Mouse (Mus musculus): ENCODE results near the gene Tmem33. TPM values are rescaled to one million over a fixed set of nuclear protein-coding genes. Genes with fewer than 3 reads are reported as not detected.

The Tmem33 gene
- polyA plus RNA-seq, 1 experiment from 2014 or later: 56.1 TPM

GRCm38 (mm10) chr5:67234682-67235081 lies 25.7 kb upstream of the Tmem33 start:
- no peak overlapping the region for H3K27ac ChIP-seq
- no peak overlapping the region for H3K4me3 ChIP-seq (ENCODE audit: inconsistent target)
- no peaks in the 10 kb centered on the region for H3K36me3 ChIP-seq (ENCODE audit: inconsistent target)
- 81% methylated on average over 4 of the region's 4 CpGs for WGBS (ENCODE audit: missing documents)
- H3K79me2 ChIP-seq (ENCODE audit: inconsistent target): no peaks in the 10 kb centered on the region

GRCm38 (mm10) chr5:67235462-67235861 lies 24.9 kb upstream of the Tmem33 start:
- Histone ChIP-seq H3K79me2 (ENCODE audit: inconsistent target) (no peaks in the 10 kb centered on the region), H3K4me3 (ENCODE audit: inconsistent target) (no peak overlapping the region), H3K27ac (no peak overlapping the region), H3K36me3 (ENCODE audit: inconsistent target) (no peaks in the 10 kb centered on the region)
- WGBS (ENCODE audit: missing documents): 74% methylated on average over 2 of the region's 3 CpGs

- no peak overlapping the region for H3K27ac ChIP-seq
- WGBS (ENCODE audit: missing documents): 75% methylated on average over 3 of the region's 3 CpGs
- H3K4me3 ChIP-seq (ENCODE audit: inconsistent target): no peak overlapping the region
Measured at GRCm38 (mm10) chr5:67236601-67237000, 23.8 kb upstream of the Tmem33 start.

GRCm38 (mm10) chr5:67238303-67238702 lies 22.1 kb upstream of the Tmem33 start:
- H3K36me3 ChIP-seq (ENCODE audit: inconsistent target): no peaks in the 10 kb centered on the region
- WGBS (ENCODE audit: missing documents): 0% methylated on average over 1 of the region's 1 CpGs
- H3K79me2 ChIP-seq (ENCODE audit: inconsistent target): no peaks in the 10 kb centered on the region
- no peak overlapping the region for H3K27ac ChIP-seq
- H3K4me3 ChIP-seq (ENCODE audit: inconsistent target): no peak overlapping the region

More at GRCm38 (mm10) chr5:67236601-67237000, 23.8 kb upstream of the Tmem33 start:
- Histone ChIP-seq H3K79me2 (ENCODE audit: inconsistent target) (no peaks in the 10 kb centered on the region), H3K36me3 (ENCODE audit: inconsistent target) (no peaks in the 10 kb centered on the region)

GRCm38 (mm10) chr5:67241713-67242112 lies 18.7 kb upstream of the Tmem33 start:
- no peaks in the 10 kb centered on the region for H3K79me2 ChIP-seq (ENCODE audit: inconsistent target)
- H3K36me3 ChIP-seq (ENCODE audit: inconsistent target): no peaks in the 10 kb centered on the region
- H3K27ac ChIP-seq: no peak overlapping the region
- no peak overlapping the region for H3K4me3 ChIP-seq (ENCODE audit: inconsistent target)
- 79% methylated on average over 6 of the region's 6 CpGs for WGBS (ENCODE audit: missing documents)

- no peak overlapping the region for H3K4me3 ChIP-seq (ENCODE audit: inconsistent target)
- H3K27ac ChIP-seq: no peak overlapping the region
- WGBS (ENCODE audit: missing documents): 86% methylated on average over 5 of the region's 5 CpGs
- no peaks in the 10 kb centered on the region for H3K36me3 ChIP-seq (ENCODE audit: inconsistent target)
- H3K79me2 ChIP-seq (ENCODE audit: inconsistent target): no peaks in the 10 kb centered on the region
Measured at GRCm38 (mm10) chr5:67243231-67243630, 17.1 kb upstream of the Tmem33 start.

GRCm38 (mm10) chr5:67252261-67252660 lies 8.1 kb upstream of the Tmem33 start:
- no peaks in the 10 kb centered on the region for H3K79me2 ChIP-seq (ENCODE audit: inconsistent target)
- 89% methylated on average over 4 of the region's 4 CpGs for WGBS (ENCODE audit: missing documents)
- H3K36me3 ChIP-seq (ENCODE audit: inconsistent target): no peaks in the 10 kb centered on the region
- H3K27ac ChIP-seq: no peak overlapping the region
- H3K4me3 ChIP-seq (ENCODE audit: inconsistent target): no peak overlapping the region

GRCm38 (mm10) chr5:67255664-67256063 lies 4.7 kb upstream of the Tmem33 start:
- WGBS (ENCODE audit: missing documents): 83% methylated on average over 8 of the region's 8 CpGs

GRCm38 (mm10) chr5:67258473-67258872 lies 1.9 kb upstream of the Tmem33 start:
- no peak overlapping the region for H3K27ac ChIP-seq
- H3K36me3 ChIP-seq (ENCODE audit: inconsistent target): no peaks in the 10 kb centered on the region
- H3K79me2 ChIP-seq (ENCODE audit: inconsistent target): peaks cover 25% of the 10 kb centered on the region
- no peak overlapping the region for H3K4me3 ChIP-seq (ENCODE audit: inconsistent target)
- WGBS (ENCODE audit: missing documents): 91% methylated on average over 9 of the region's 9 CpGs

More at GRCm38 (mm10) chr5:67255664-67256063, 4.7 kb upstream of the Tmem33 start:
- Histone ChIP-seq H3K79me2 (ENCODE audit: inconsistent target) (no peaks in the 10 kb centered on the region), H3K27ac (no peak overlapping the region), H3K36me3 (ENCODE audit: inconsistent target) (no peaks in the 10 kb centered on the region), H3K4me3 (ENCODE audit: inconsistent target) (no peak overlapping the region)

- H3K36me3 ChIP-seq (ENCODE audit: inconsistent target): peaks cover 9% of the 10 kb centered on the region
- H3K27ac ChIP-seq: peak overlapping the region; percentile 66
- peak overlapping the region; percentile 78 for H3K4me3 ChIP-seq (ENCODE audit: inconsistent target)
- WGBS (ENCODE audit: missing documents): 0% methylated on average over 9 of the region's 9 CpGs
- H3K79me2 ChIP-seq (ENCODE audit: inconsistent target): peaks cover 42% of the 10 kb centered on the region
Measured at GRCm38 (mm10) chr5:67260159-67260530, 220 bp upstream of the Tmem33 start.

- Histone ChIP-seq H3K79me2 (ENCODE audit: inconsistent target) (peaks cover 64% of the 10 kb centered on the region), H3K36me3 (ENCODE audit: inconsistent target) (peaks cover 35% of the 10 kb centered on the region), H3K4me3 (ENCODE audit: inconsistent target) (no peak overlapping the region), H3K27ac (no peak overlapping the region)
- 90% methylated on average over 7 of the region's 7 CpGs for WGBS (ENCODE audit: missing documents)
Measured at GRCm38 (mm10) chr5:67262964-67263363, 2.6 kb downstream of the Tmem33 start.

- peaks cover 62% of the 10 kb centered on the region for H3K79me2 ChIP-seq (ENCODE audit: inconsistent target)
- 90% methylated on average over 1 of the region's 1 CpGs for WGBS (ENCODE audit: missing documents)
- peaks cover 51% of the 10 kb centered on the region for H3K36me3 ChIP-seq (ENCODE audit: inconsistent target)
- H3K4me3 ChIP-seq (ENCODE audit: inconsistent target): no peak overlapping the region
- no peak overlapping the region for H3K27ac ChIP-seq
Measured at GRCm38 (mm10) chr5:67266106-67266505, 5.7 kb downstream of the Tmem33 start.

GRCm38 (mm10) chr5:67269309-67269708 lies 8.9 kb downstream of the Tmem33 start:
- Histone ChIP-seq H3K4me3 (ENCODE audit: inconsistent target) (no peak overlapping the region), H3K79me2 (ENCODE audit: inconsistent target) (peaks cover 30% of the 10 kb centered on the region; the same call in 1 of the 2 replicates), H3K36me3 (ENCODE audit: inconsistent target) (peaks cover 51% of the 10 kb centered on the region), H3K27ac (no peak overlapping the region)
- 92% methylated on average over 8 of the region's 8 CpGs for WGBS (ENCODE audit: missing documents)

- H3K4me3 ChIP-seq (ENCODE audit: inconsistent target): no peak overlapping the region
- H3K27ac ChIP-seq: no peak overlapping the region
- H3K79me2 ChIP-seq (ENCODE audit: inconsistent target): no peaks in the 10 kb centered on the region
- 96% methylated on average over 9 of the region's 9 CpGs for WGBS (ENCODE audit: missing documents)
- H3K36me3 ChIP-seq (ENCODE audit: inconsistent target): peaks cover 8% of the 10 kb centered on the region; the same call in 1 of the 2 replicates
Measured at GRCm38 (mm10) chr5:67279407-67279806, 19.0 kb downstream of the Tmem33 start.

GRCm38 (mm10) chr5:67279840-67280239 lies 19.5 kb downstream of the Tmem33 start:
- Histone ChIP-seq H3K27ac (no peak overlapping the region), H3K36me3 (ENCODE audit: inconsistent target) (peaks cover 12% of the 10 kb centered on the region; the same call in 1 of the 2 replicates), H3K4me3 (ENCODE audit: inconsistent target) (no peak overlapping the region)

GRCm38 (mm10) chr5:67280400-67280799 lies 20.0 kb downstream of the Tmem33 start:
- peaks cover 18% of the 10 kb centered on the region; the same call in 1 of the 2 replicates for H3K36me3 ChIP-seq (ENCODE audit: inconsistent target)
- WGBS (ENCODE audit: missing documents): 100% methylated on average over 4 of the region's 4 CpGs
- H3K79me2 ChIP-seq (ENCODE audit: inconsistent target): no peaks in the 10 kb centered on the region
- H3K27ac ChIP-seq: no peak overlapping the region
- H3K4me3 ChIP-seq (ENCODE audit: inconsistent target): no peak overlapping the region

More at GRCm38 (mm10) chr5:67279840-67280239, 19.5 kb downstream of the Tmem33 start:
- H3K79me2 ChIP-seq (ENCODE audit: inconsistent target): no peaks in the 10 kb centered on the region
- 97% methylated on average over 3 of the region's 4 CpGs for WGBS (ENCODE audit: missing documents)

Data from macrophage (primary cell).